Mouse (Mus musculus) cerebellum, postnatal 36 days (tissue): ENCODE results near the gene Pycard.
"Not testable (repeated sequence)": the region's sequence is repeated elsewhere in the genome, so short reads cannot be mapped to it uniquely, and the experiment has no call there.

Experiments used
- DNase-seq, 2 experiments: peaks; one replicate each; pipeline ENCODE4 v3.0.0; 2021 to 2022; ENCODE audit warnings: mixed read lengths in 2 of 2

The Pycard gene

GRCm38 (mm10) chr7:127993341-127993977 lies at the start of gene Pycard:
Gene Pycard (minus strand): TSS chr7:127993867.
- no peak for DNase-seq

GRCm38 (mm10) chr7:128042161-128042820 lies 48.6 kb upstream of the Pycard start:
- DNase-seq, result not testable (repeated sequence)

- DNase-seq, result no peak
Observed at GRCm38 (mm10) chr7:128033616-128034015, 39.9 kb upstream of the Pycard start.

- DNase-seq, result no peak
Observed at GRCm38 (mm10) chr7:128032989-128033293, 39.3 kb upstream of the Pycard start.

GRCm38 (mm10) chr7:128032290-128032988 lies 38.8 kb upstream of the Pycard start:
- DNase-seq, result no peak

- no peak for DNase-seq
Observed at GRCm38 (mm10) chr7:128031403-128031976, 37.8 kb upstream of the Pycard start.

- DNase-seq, result no peak
Observed at GRCm38 (mm10) chr7:128025381-128025780, 31.7 kb upstream of the Pycard start.

- DNase-seq, result no peak
Observed at GRCm38 (mm10) chr7:128024932-128025331, 31.3 kb upstream of the Pycard start.

GRCm38 (mm10) chr7:128024364-128024763 lies 30.7 kb upstream of the Pycard start:
- no peak for DNase-seq

- DNase-seq, result no peak
Observed at GRCm38 (mm10) chr7:128023565-128023964, 29.9 kb upstream of the Pycard start.

GRCm38 (mm10) chr7:128022974-128023373 lies 29.3 kb upstream of the Pycard start:
- no peak for DNase-seq

- DNase-seq, result no peak
Observed at GRCm38 (mm10) chr7:128019187-128019586, 25.5 kb upstream of the Pycard start.

- no peak for DNase-seq
Observed at GRCm38 (mm10) chr7:128018275-128018674, 24.6 kb upstream of the Pycard start.

- DNase-seq, result no peak
Observed at GRCm38 (mm10) chr7:128016650-128017049, 23.0 kb upstream of the Pycard start.

GRCm38 (mm10) chr7:128016134-128016533 lies 22.5 kb upstream of the Pycard start:
- DNase-seq, result not testable (repeated sequence)

GRCm38 (mm10) chr7:128013116-128013515 lies 19.4 kb upstream of the Pycard start:
- DNase-seq, result no peak

GRCm38 (mm10) chr7:128012136-128012780 lies 18.6 kb upstream of the Pycard start:
- DNase-seq, result no peak

GRCm38 (mm10) chr7:128009715-128010340 lies 16.2 kb upstream of the Pycard start:
- no peak for DNase-seq

GRCm38 (mm10) chr7:128006193-128006592 lies 12.5 kb upstream of the Pycard start:
- DNase-seq, result peak; percentile 39 to 44

GRCm38 (mm10) chr7:128004487-128005362 lies 11.1 kb upstream of the Pycard start:
- peak in 1 of 2 experiments; percentile 25 for DNase-seq

- DNase-seq, result no peak
Observed at GRCm38 (mm10) chr7:128004150-128004486, 10.5 kb upstream of the Pycard start.

- peak; percentile 75 to 77 for DNase-seq
Observed at GRCm38 (mm10) chr7:128003688-128004087, 10.0 kb upstream of the Pycard start, which contains the start of gene Trim72. Gene Trim72 (plus strand): TSS chr7:128003949.
